Mouse (Mus musculus): ENCODE measurements around the gene 2410137M14Rik. TPM values are rescaled to one million over a fixed set of nuclear protein-coding genes. Genes with fewer than 3 reads are reported as not detected.

Gene 2410137M14Rik
- polyA plus RNA-seq (2012; ENCODE audit: low replicate concordance), result not detected in 2 replicates

DNA sequence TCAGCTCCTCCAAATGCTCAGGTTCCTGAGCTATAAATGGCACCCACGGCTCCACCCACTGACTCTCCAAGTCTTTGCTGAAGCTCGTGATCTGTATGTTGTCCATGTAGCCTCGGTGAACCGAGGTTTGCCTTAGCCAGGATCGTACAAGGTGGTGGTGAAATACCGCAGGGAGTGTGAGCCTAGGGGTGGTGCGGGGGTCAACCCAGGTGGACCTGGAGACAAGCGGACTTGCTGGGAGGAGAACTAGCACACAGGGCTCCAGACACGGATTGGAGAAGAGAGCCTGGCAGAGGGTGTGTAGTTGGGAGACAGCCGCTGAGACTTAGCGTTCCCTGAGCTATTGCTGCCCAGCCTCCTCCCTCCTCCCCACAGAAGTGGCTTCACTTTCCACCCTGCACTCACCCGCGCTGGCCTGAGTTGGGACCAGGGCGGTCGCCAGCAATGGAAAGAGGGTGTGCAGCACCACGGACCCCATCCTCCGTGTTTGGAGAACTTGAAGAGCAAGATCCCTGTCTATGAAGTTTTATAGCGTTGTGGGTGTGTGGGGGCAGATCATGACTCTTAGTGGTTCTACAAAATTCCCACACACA lies at the start of gene 2410137M14Rik:
TSS of gene 2410137M14Rik (minus strand) at position 17 of the 593 bp plus-strand sequence.

GRCm38 (mm10) chr17:37022628-37023576 lies 41.9 kb upstream of the 2410137M14Rik start, which contains the start of gene Mog:
Mog (minus strand) TSS chr17:37023398.

DNA sequence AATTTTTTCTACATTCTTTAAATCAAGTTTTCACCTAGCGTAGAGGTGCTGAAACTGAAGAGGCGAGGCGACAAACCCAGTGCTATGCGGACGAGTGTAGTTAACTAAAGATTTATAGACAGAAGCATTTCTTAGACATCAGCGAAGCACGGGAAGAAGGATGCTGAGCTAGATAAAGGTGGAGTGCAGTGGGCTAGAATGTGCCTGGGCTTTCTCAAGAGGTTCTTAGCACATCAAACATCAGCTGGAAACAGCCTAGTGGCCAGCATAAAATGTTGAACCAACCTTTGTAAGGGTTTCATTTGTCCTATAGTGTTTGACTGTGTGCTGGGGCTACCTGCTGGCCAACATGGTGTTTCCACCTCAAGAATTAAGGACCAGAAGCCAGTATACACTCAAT lies 19.8 kb upstream of the 2410137M14Rik start, which contains the start of gene Zfp57:
TSS of gene Zfp57 (plus strand) at position 301 of the 400 bp plus-strand sequence.

GRCm38 (mm10) chr17:36989437-36989836 lies 8.4 kb upstream of the 2410137M14Rik start, which contains the start of gene H2-M5:
H2-M5 (minus strand) TSS chr17:36989537.

DNA sequence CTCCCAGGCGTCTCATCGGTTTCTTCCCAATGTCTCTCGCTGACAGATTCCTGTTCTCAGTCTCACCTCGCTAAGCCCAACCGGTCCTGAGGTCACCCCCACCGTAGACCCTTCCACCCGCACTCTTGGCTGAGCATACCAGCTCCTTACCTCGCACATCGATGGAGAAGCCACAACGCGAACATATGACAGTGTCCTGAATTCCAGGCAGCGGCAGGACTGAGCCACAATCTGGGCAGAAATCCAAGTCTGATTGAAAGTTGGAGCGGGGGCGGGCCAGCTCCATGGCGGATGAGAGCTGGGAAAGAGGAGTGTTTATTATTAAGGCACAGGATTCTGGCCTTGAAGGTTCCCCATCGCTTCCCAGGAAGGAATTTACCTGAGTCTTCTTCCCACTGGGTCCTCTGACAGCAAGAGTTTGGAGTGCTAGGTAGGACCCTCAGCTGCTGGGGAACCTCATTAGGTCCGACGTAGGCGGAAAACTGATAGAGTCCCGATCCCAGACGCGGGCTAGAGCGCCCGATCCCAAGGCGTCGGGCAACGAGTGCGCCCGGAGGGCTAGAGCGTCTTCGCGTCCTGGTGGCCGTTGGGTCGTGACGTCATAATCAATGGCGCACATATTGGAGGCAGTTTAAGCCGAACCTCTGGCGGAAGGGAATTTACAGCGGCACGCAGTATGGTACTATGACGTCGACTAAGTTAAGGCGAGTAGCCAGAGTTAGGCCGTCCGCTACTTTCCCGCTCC lies 22.9 kb downstream of the 2410137M14Rik start, which contains the start of the genes Znrd1 and Znrd1as:
TSS of gene Znrd1 (minus strand) at position 561 of the 745 bp plus-strand sequence.
TSS of gene Znrd1as (plus strand) at position 594 of the 745 bp plus-strand sequence.

GRCm38 (mm10) chr17:36950981-36951947 lies 29.8 kb downstream of the 2410137M14Rik start, which contains the start of gene Ppp1r11:
Ppp1r11 (minus strand) TSS chr17:36951741.

GRCm38 (mm10) chr17:36942791-36943471 lies 38.1 kb downstream of the 2410137M14Rik start, which contains the start of gene Rnf39:
Rnf39 (plus strand) TSS chr17:36942918.

Other genes with a start within 250 kb of the 2410137M14Rik start
- gene H2-M10.5, start 208.3 kb downstream of the 2410137M14Rik start, polyA plus RNA-seq (2012; ENCODE audit: low replicate concordance), result not detected in 2 replicates
- gene H2-M10.6, start 169.1 kb downstream of the 2410137M14Rik start, polyA plus RNA-seq (2012; ENCODE audit: low replicate concordance), result not detected in 2 replicates
- 92.3 and 95.8 TPM in 2 replicates for gene Trim26, start 144.1 kb downstream of the 2410137M14Rik start, polyA plus RNA-seq (2012; ENCODE audit: low replicate concordance)
- gene Trim15, start 114.0 kb downstream of the 2410137M14Rik start, polyA plus RNA-seq (2012; ENCODE audit: low replicate concordance), result 0.07 TPM in 1 of 2 replicates, not detected in the other
- gene Trim10, start 111.7 kb downstream of the 2410137M14Rik start, polyA plus RNA-seq (2012; ENCODE audit: low replicate concordance), result 0.62 and 28.4 TPM in 2 replicates
- gene Trim40, start 91.1 kb downstream of the 2410137M14Rik start, polyA plus RNA-seq (2012; ENCODE audit: low replicate concordance), result not detected in 2 replicates
- gene Trim31, start 83.1 kb downstream of the 2410137M14Rik start, polyA plus RNA-seq (2012; ENCODE audit: low replicate concordance), result not detected in 2 replicates
- gene Rnf39, start 38.3 kb downstream of the 2410137M14Rik start, polyA plus RNA-seq (2012; ENCODE audit: low replicate concordance), result 0.12 and 0.76 TPM in 2 replicates
- 69.5 and 387 TPM in 2 replicates for gene Ppp1r11, start 29.5 kb downstream of the 2410137M14Rik start, polyA plus RNA-seq (2012; ENCODE audit: low replicate concordance)
- gene Znrd1, start 22.7 kb downstream of the 2410137M14Rik start, polyA plus RNA-seq (2012; ENCODE audit: low replicate concordance), result 3.8 and 12.0 TPM in 2 replicates
- 0.94 TPM in 1 of 2 replicates, not detected in the other for gene Znrd1as, start 22.6 kb downstream of the 2410137M14Rik start, polyA plus RNA-seq (2012; ENCODE audit: low replicate concordance)
- 0.10 and 0.42 TPM in 2 replicates for gene H2-M5, start 8.3 kb upstream of the 2410137M14Rik start, polyA plus RNA-seq (2012; ENCODE audit: low replicate concordance)
- gene Zfp57, start 19.9 kb upstream of the 2410137M14Rik start, polyA plus RNA-seq (2012; ENCODE audit: low replicate concordance), result 0.12 and 0.34 TPM in 2 replicates
- gene Mog, start 42.2 kb upstream of the 2410137M14Rik start, polyA plus RNA-seq (2012; ENCODE audit: low replicate concordance), result 0.13 TPM in 1 of 2 replicates, not detected in the other
- gene Gabbr1, start 64.7 kb upstream of the 2410137M14Rik start, polyA plus RNA-seq (2012; ENCODE audit: low replicate concordance), result 52.6 and 251 TPM in 2 replicates
- not detected in 2 replicates for gene Olfr90, start 107.3 kb upstream of the 2410137M14Rik start, polyA plus RNA-seq (2012; ENCODE audit: low replicate concordance)
- gene Olfr91, start 117.0 kb upstream of the 2410137M14Rik start, polyA plus RNA-seq (2012; ENCODE audit: low replicate concordance), result not detected in 2 replicates
- not detected in 2 replicates for gene Olfr92, start 138.9 kb upstream of the 2410137M14Rik start, polyA plus RNA-seq (2012; ENCODE audit: low replicate concordance)
- not detected in 2 replicates for gene Olfr93, start 180.3 kb upstream of the 2410137M14Rik start, polyA plus RNA-seq (2012; ENCODE audit: low replicate concordance)
- 0.36 and 0.56 TPM in 2 replicates for gene Ubd, start 212.7 kb upstream of the 2410137M14Rik start, polyA plus RNA-seq (2012; ENCODE audit: low replicate concordance)
- not detected in 2 replicates for gene Olfr94, start 219.8 kb upstream of the 2410137M14Rik start, polyA plus RNA-seq (2012; ENCODE audit: low replicate concordance)
- gene Olfr95, start 231.9 kb upstream of the 2410137M14Rik start, polyA plus RNA-seq (2012; ENCODE audit: low replicate concordance), result not detected in 2 replicates
- not detected in 2 replicates for gene Olfr96, start 238.9 kb upstream of the 2410137M14Rik start, polyA plus RNA-seq (2012; ENCODE audit: low replicate concordance)

Measured in hematopoietic multipotent progenitor cell, adult 10-12 weeks (in vitro differentiated cells).